Mouse (Mus musculus) frontal cortex, postnatal 36 days (tissue): ENCODE measurements around the gene Uxs1.

Experiments used
- DNase-seq, 2 experiments: peaks; one replicate each; pipeline ENCODE4 v3.0.0; 2022; ENCODE audit warnings: low spot score in 2 of 2

Uxs1 gene

GRCm38 (mm10) chr1:43798048-43798447, 29.6 kb downstream of the Uxs1 start:
- DNase-seq = no peak

- DNase-seq = no peak
Measured at GRCm38 (mm10) chr1:43789765-43790164, 37.8 kb downstream of the Uxs1 start.

- DNase-seq = no peak
Measured at GRCm38 (mm10) chr1:43786711-43787110, 40.9 kb downstream of the Uxs1 start.

GRCm38 (mm10) chr1:43785316-43785715, 42.3 kb downstream of the Uxs1 start:
- DNase-seq = no peak

GRCm38 (mm10) chr1:43783186-43783585, 44.4 kb downstream of the Uxs1 start:
- no peak for DNase-seq

GRCm38 (mm10) chr1:43782680-43783079, 44.9 kb downstream of the Uxs1 start:
- peak in 1 of 2 experiments; percentile 60 for DNase-seq

GRCm38 (mm10) chr1:43781672-43782071, 45.9 kb downstream of the Uxs1 start:
- DNase-seq = no peak

GRCm38 (mm10) chr1:43781195-43781594, 46.4 kb downstream of the Uxs1 start:
- no peak for DNase-seq

GRCm38 (mm10) chr1:43776106-43776505, 51.5 kb downstream of the Uxs1 start:
- DNase-seq = no peak

- no peak for DNase-seq
Measured at GRCm38 (mm10) chr1:43774126-43774525, 53.5 kb downstream of the Uxs1 start.

- no peak for DNase-seq
Measured at GRCm38 (mm10) chr1:43772694-43773093, 54.9 kb downstream of the Uxs1 start.

GRCm38 (mm10) chr1:43770032-43770431, 57.6 kb downstream of the Uxs1 start:
- no peak for DNase-seq

GRCm38 (mm10) chr1:43769348-43769747, 58.3 kb downstream of the Uxs1 start:
- no peak for DNase-seq

GRCm38 (mm10) chr1:43768385-43768990, 59.1 kb downstream of the Uxs1 start:
- no peak for DNase-seq

GRCm38 (mm10) chr1:43766328-43766727, 61.3 kb downstream of the Uxs1 start:
- DNase-seq = no peak

GRCm38 (mm10) chr1:43764481-43764880, 63.1 kb downstream of the Uxs1 start:
- DNase-seq = no peak

GRCm38 (mm10) chr1:43760085-43760484, 67.5 kb downstream of the Uxs1 start:
- DNase-seq = no peak

GRCm38 (mm10) chr1:43754448-43755312, 72.9 kb downstream of the Uxs1 start:
- peak in 1 of 2 experiments; percentile 30 for DNase-seq

- no peak for DNase-seq
Measured at GRCm38 (mm10) chr1:43738519-43738894, 89.1 kb downstream of the Uxs1 start.

- DNase-seq = peak; percentile 32 to 75
Measured at GRCm38 (mm10) chr1:43737812-43738518, 89.6 kb downstream of the Uxs1 start.

- DNase-seq = peak in 1 of 2 experiments; percentile 19
Measured at GRCm38 (mm10) chr1:43732657-43733056, 94.9 kb downstream of the Uxs1 start.

GRCm38 (mm10) chr1:43732100-43732499, 95.5 kb downstream of the Uxs1 start:
- no peak for DNase-seq
